Mouse (Mus musculus) intestine, embryonic 15.5 days (tissue): ENCODE data around the gene Cstad. TPM values are rescaled to one million over a fixed set of nuclear protein-coding genes. Genes with fewer than 3 reads are reported as not detected.

Source experiments
- ATAC-seq: fragments of 200-750 bp; cut with Nextera tagmentation; 2 replicates; pipeline ENCODE4 v1.8.0; 2017; ENCODE audit warnings: moderate TSS enrichment, moderate library complexity
- H3K27ac ChIP-seq: fragments of 300-500 bp; sonication (generic); 2 replicates; pipeline ENCODE4 v1.5.1; 2015; ENCODE audit warnings: mild to moderate bottlenecking, inconsistent platforms
- H3K27me3 ChIP-seq: fragments of 300-500 bp; sonication (generic); replicated peaks from 2 replicates; pipeline ENCODE4 v1.6.1; 2015; ENCODE audit warnings: inconsistent platforms
- H3K36me3 ChIP-seq: fragments of 300-500 bp; sonication (generic); 2 replicates; pipeline ENCODE4 v1.6.1; 2015; ENCODE audit warnings: inconsistent platforms
- H3K4me1 ChIP-seq: fragments of 300-500 bp; sonication (generic); replicated peaks from 2 replicates; pipeline ENCODE4 v1.6.1; 2015; ENCODE audit warnings: inconsistent platforms
- H3K4me2 ChIP-seq: fragments of 300-500 bp; sonication (generic); replicated peaks from 2 replicates; pipeline ENCODE4 v1.6.1; 2015; ENCODE audit warnings: mild to moderate bottlenecking, inconsistent platforms
- H3K4me3 ChIP-seq: fragments of 300-500 bp; sonication (generic); replicated peaks from 2 replicates; pipeline ENCODE4 v1.5.1; 2015; ENCODE audit warnings: inconsistent platforms
- H3K9ac ChIP-seq: fragments of 300-500 bp; sonication (generic); 2 replicates; pipeline ENCODE4 v1.6.1; 2015; ENCODE audit warnings: inconsistent platforms
- H3K9me3 ChIP-seq: fragments of 300-500 bp; sonication (generic); 2 replicates; pipeline ENCODE4 v1.6.1; 2016; ENCODE audit warnings: inconsistent platforms
- WGBS: fragments of 180-500 bp; shearing (Covaris S2); methylation state at CpG from one replicate; pipeline ENCODE4 v1.1.7; 2015; 5-methylcytosine and 5-hydroxymethylcytosine counted together
- polyA plus RNA-seq: library from polyadenylated mRNA; unstranded; fragments of >200 nt; fragmentation: Nextera tagmentation; extraction: Ambion mirVana; gene quantifications from 2 replicates; pipeline ENCODE4 v1.2.1, GENCODE M21; 2015

Gene Cstad
- polyA plus RNA-seq, 1 experiment from 2014 or later = 0.72 TPM

GRCm38 (mm10) chr2:30577010-30577409 lies 17.8 kb upstream of the Cstad start:
- Histone ChIP-seq H3K4me1 (no peaks in the 10 kb centered on the region), H3K4me3 (no peak overlapping the region), H3K9ac (no peak overlapping the region), H3K36me3 (no peaks in the 10 kb centered on the region), H3K9me3 (no peaks in the 10 kb centered on the region), H3K27ac (no peak overlapping the region), H3K27me3 (no peaks in the 10 kb centered on the region), H3K4me2 (no peak overlapping the region)
- WGBS = 90% methylated on average over 9 of the region's 9 CpGs
- no peak for ATAC-seq

GRCm38 (mm10) chr2:30578006-30578405 lies 16.8 kb upstream of the Cstad start:
- H3K9me3 ChIP-seq = no peaks in the 10 kb centered on the region
- 72% methylated on average over 2 of the region's 2 CpGs for WGBS
- H3K27ac ChIP-seq = no peak overlapping the region

GRCm38 (mm10) chr2:30587161-30587560 lies 7.7 kb upstream of the Cstad start:
- WGBS = 31% methylated on average over 8 of the region's 8 CpGs
- Histone ChIP-seq H3K9me3 (no peaks in the 10 kb centered on the region), H3K4me3 (no peak overlapping the region), H3K27me3 (no peaks in the 10 kb centered on the region), H3K4me1 (peaks cover 16% of the 10 kb centered on the region), H3K36me3 (no peaks in the 10 kb centered on the region), H3K4me2 (no peak overlapping the region), H3K9ac (peak overlapping the region; percentile 6; the same call in 1 of the 2 replicates), H3K27ac (no peak overlapping the region)
- ATAC-seq = no peak

More at GRCm38 (mm10) chr2:30578006-30578405, 16.8 kb upstream of the Cstad start:
- H3K4me1 ChIP-seq = no peaks in the 10 kb centered on the region
- no peaks in the 10 kb centered on the region for H3K36me3 ChIP-seq
- no peak for ATAC-seq
- H3K4me3 ChIP-seq = no peak overlapping the region
- no peaks in the 10 kb centered on the region for H3K27me3 ChIP-seq
- H3K9ac ChIP-seq = no peak overlapping the region
- no peak overlapping the region for H3K4me2 ChIP-seq

GRCm38 (mm10) chr2:30587671-30588070 lies 7.2 kb upstream of the Cstad start:
- no peaks in the 10 kb centered on the region for H3K36me3 ChIP-seq
- no peak overlapping the region for H3K4me2 ChIP-seq
- 66% methylated on average over 2 of the region's 2 CpGs for WGBS
- H3K27ac ChIP-seq = no peak overlapping the region
- no peak for ATAC-seq
- 0 out of 2 replicates have a peak overlapping the region, but pooled peaks have one; percentile 6 for H3K9ac ChIP-seq
- no peak overlapping the region for H3K4me3 ChIP-seq
- no peaks in the 10 kb centered on the region for H3K9me3 ChIP-seq
- H3K27me3 ChIP-seq = no peaks in the 10 kb centered on the region
- peaks cover 16% of the 10 kb centered on the region for H3K4me1 ChIP-seq

DNA sequence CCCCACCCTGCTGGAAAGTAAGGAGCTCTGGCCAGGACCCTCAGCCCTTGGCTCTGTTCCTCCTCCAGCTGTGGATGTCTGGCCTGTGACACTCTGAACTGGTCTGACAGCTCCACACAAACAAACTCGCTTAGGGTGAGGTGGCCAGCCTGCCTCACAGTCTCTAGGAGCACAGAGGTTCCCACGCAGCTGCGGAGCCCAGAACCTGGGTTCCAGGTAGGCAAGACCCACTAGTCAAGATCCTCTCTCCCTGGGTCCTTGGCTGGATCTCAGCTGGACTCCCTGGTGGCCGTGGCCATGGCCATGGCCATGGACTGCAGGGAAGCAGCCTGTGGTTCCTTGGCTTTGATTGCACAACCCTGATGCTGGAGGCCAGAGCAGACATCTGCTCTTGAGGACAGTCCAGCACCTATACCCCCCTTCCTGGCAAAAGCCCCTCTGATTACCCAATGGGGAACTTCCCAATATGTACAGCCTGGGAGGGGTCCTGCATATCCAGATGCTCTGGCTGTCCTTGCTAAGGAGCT lies 5.8 kb upstream of the Cstad start:
- Histone ChIP-seq H3K4me1 (peaks cover 24% of the 10 kb centered on the region), H3K27me3 (no peaks in the 10 kb centered on the region), H3K9me3 (no peaks in the 10 kb centered on the region), H3K4me2 (no peak overlapping the region), H3K9ac (no peak overlapping the region), H3K27ac (peak overlapping the region; percentile 57), H3K4me3 (no peak overlapping the region), H3K36me3 (no peaks in the 10 kb centered on the region)
- ATAC-seq = no peak
- WGBS = 62% methylated on average over 4 of the region's 4 CpGs

DNA sequence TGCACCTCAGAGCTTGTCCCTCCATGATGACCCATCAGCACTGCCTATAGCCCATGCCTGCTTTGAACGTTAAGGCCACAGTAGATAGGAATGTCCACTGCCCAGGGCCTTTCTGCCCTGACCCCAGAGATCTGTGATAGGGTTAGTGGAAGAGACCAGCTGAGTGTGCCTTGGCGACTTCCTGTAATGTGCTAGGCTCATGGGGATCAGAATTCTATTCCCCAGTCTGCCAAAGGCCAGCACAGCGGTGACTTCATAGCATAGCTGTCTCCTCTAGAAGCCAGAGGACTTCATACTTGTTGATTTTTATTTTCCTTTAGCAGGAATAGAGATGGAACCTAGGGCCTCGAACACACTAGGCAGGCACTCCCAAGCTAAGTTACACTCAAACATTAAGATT lies 5.1 kb upstream of the Cstad start:
- peaks cover 30% of the 10 kb centered on the region for H3K4me1 ChIP-seq

GRCm38 (mm10) chr2:30590909-30591308 lies 3.9 kb upstream of the Cstad start:
- peak overlapping the region; percentile 39 for H3K4me2 ChIP-seq
- peaks cover 36% of the 10 kb centered on the region for H3K4me1 ChIP-seq
- ATAC-seq = peak; percentile 63
- H3K27me3 ChIP-seq = no peaks in the 10 kb centered on the region
- no peaks in the 10 kb centered on the region for H3K9me3 ChIP-seq
- H3K36me3 ChIP-seq = no peaks in the 10 kb centered on the region
- no peak overlapping the region for H3K4me3 ChIP-seq
- WGBS = 6% methylated on average over 3 of the region's 3 CpGs
- H3K9ac ChIP-seq = no peak overlapping the region; the same call in 1 of the 2 replicates
- H3K27ac ChIP-seq = 0 out of 2 replicates have a peak overlapping the region, but pooled peaks have one; percentile 13

More for the DNA sequence above, 5.1 kb upstream of the Cstad start:
- Histone ChIP-seq H3K9ac (no peak overlapping the region), H3K9me3 (no peaks in the 10 kb centered on the region), H3K36me3 (no peaks in the 10 kb centered on the region), H3K4me3 (no peak overlapping the region), H3K27ac (0 out of 2 replicates have a peak overlapping the region, but pooled peaks have one; percentile 57), H3K4me2 (no peak overlapping the region), H3K27me3 (no peaks in the 10 kb centered on the region)
- no peak for ATAC-seq
- 65% methylated on average over 4 of the region's 4 CpGs for WGBS

DNA sequence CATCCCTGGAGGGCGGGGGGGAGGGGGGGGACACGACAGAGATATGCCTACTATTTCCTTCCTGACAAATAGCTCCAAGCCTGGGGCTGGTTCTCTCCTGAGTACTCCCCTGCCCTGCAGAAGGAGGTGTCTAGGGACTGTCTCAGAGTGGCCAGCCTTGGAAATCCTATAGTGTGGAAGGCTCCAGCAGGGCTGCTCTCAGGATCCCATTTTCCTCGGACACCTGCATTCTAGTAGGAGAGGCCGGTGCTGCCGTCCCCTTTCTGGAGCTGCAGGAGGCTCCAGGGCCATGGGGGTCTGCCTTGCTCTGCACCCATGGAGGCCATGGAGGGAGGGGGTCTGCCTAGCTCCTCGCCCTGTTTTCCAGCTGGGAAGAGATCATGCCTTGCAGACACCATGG lies 2.4 kb upstream of the Cstad start:
- H3K36me3 ChIP-seq = no peaks in the 10 kb centered on the region

DNA sequence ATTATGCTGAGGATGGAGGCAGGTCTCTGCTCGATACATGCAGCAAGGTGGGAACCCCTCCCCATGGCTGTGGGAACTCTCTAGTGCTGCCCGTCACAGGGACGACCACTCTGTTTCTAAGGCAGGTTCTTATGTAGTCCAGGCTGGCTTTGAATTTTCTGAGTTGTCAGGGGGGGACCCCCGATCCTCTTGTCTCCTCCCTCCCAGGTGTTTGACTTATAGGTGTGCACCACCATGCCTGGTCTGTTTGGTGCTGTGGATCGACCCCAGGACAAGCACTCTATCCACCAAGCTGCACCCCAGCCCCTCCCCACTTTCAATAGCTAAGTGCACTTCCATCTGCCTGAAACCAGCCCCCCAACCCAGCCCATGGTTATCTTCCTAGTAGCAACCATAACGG lies 1.9 kb upstream of the Cstad start:
- no peak overlapping the region for H3K27ac ChIP-seq
- no peaks in the 10 kb centered on the region for H3K9me3 ChIP-seq
- H3K4me1 ChIP-seq = peaks cover 20% of the 10 kb centered on the region
- no peaks in the 10 kb centered on the region for H3K27me3 ChIP-seq
- H3K9ac ChIP-seq = no peak overlapping the region
- ATAC-seq = no peak
- WGBS = 76% methylated on average over 6 of the region's 6 CpGs
- H3K4me3 ChIP-seq = no peak overlapping the region
- no peak overlapping the region for H3K4me2 ChIP-seq
- no peaks in the 10 kb centered on the region for H3K36me3 ChIP-seq

More for the DNA sequence above, 2.4 kb upstream of the Cstad start:
- 74% methylated on average over 6 of the region's 6 CpGs for WGBS
- Histone ChIP-seq H3K27me3 (no peaks in the 10 kb centered on the region), H3K27ac (no peak overlapping the region), H3K4me2 (no peak overlapping the region), H3K4me3 (no peak overlapping the region), H3K9ac (no peak overlapping the region), H3K9me3 (no peaks in the 10 kb centered on the region), H3K4me1 (peaks cover 25% of the 10 kb centered on the region)
- no peak for ATAC-seq

- H3K4me2 ChIP-seq = peak overlapping the region; percentile 84
- peak overlapping the region; percentile 59; the same call in 1 of the 2 replicates for H3K9ac ChIP-seq
- ATAC-seq = no peak
- H3K4me3 ChIP-seq = no peak overlapping the region
- H3K4me1 ChIP-seq = peaks cover 20% of the 10 kb centered on the region
- H3K36me3 ChIP-seq = no peaks in the 10 kb centered on the region
- no peaks in the 10 kb centered on the region for H3K9me3 ChIP-seq
- H3K27me3 ChIP-seq = no peaks in the 10 kb centered on the region
- 67% methylated on average over 13 of the region's 13 CpGs for WGBS
- H3K27ac ChIP-seq = peak overlapping the region; percentile 98
Observed at GRCm38 (mm10) chr2:30593636-30594310, 1.1 kb upstream of the Cstad start.

GRCm38 (mm10) chr2:30595796-30596195 lies 956 bp downstream of the Cstad start:
- Histone ChIP-seq H3K9me3 (no peaks in the 10 kb centered on the region), H3K27me3 (no peaks in the 10 kb centered on the region), H3K4me3 (no peak overlapping the region; the same call in 1 of the 2 replicates), H3K36me3 (no peaks in the 10 kb centered on the region), H3K4me1 (peaks cover 32% of the 10 kb centered on the region), H3K9ac (peak overlapping the region; percentile 59; the same call in 1 of the 2 replicates), H3K4me2 (peak overlapping the region; percentile 84), H3K27ac (peak overlapping the region; percentile 98)
- WGBS = 77% methylated on average over 4 of the region's 4 CpGs
- ATAC-seq = no peak

DNA sequence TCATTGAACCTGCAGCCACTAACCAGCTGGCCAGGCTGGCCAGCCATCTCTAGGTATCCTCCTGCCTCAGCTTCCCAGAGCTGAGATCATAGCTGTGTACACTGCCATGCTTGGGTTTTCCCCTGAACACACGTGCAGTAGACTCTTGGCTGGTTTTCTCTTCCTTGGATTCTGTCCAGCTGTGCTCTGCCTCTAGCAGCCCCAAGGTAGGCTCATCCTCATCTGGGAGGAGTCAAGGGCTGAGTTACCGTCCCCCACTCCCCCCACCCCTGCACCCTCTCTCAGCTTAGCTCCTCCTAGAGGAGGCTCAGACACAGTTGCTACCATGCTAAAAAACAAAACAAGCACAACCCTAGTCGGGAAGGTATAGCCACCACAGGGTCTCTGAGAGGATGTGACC lies 4.8 kb downstream of the Cstad start:
- peaks cover 42% of the 10 kb centered on the region for H3K4me1 ChIP-seq
- H3K36me3 ChIP-seq = no peaks in the 10 kb centered on the region
- no peaks in the 10 kb centered on the region for H3K27me3 ChIP-seq
- no peak for ATAC-seq
- WGBS = 29% methylated on average over 3 of the region's 3 CpGs
- H3K9ac ChIP-seq = no peak overlapping the region
- H3K27ac ChIP-seq = no peak overlapping the region
- H3K9me3 ChIP-seq = no peaks in the 10 kb centered on the region
- H3K4me3 ChIP-seq = no peak overlapping the region
- no peak overlapping the region for H3K4me2 ChIP-seq
